Mouse (Mus musculus) bone marrow, adult 2 months (tissue): ENCODE data around the gene Pik3r5. TPM values are rescaled to one million over a fixed set of nuclear protein-coding genes. Genes with fewer than 3 reads are reported as not detected.

Source experiments
- H3K27ac ChIP-seq: fragments of 200-500 bp; 2 replicates; pipeline ENCODE4 v1.5.1; 2012; ENCODE audit warnings: low read depth, mild to moderate bottlenecking, control low read depth, inconsistent platforms, low read length; ENCODE audit not compliant: control insufficient read depth, poor library complexity, insufficient read depth
- H3K4me1 ChIP-seq: fragments of 200-500 bp; 2 replicates; pipeline ENCODE4 v1.6.1; 2011; ENCODE audit warnings: low read length; ENCODE audit not compliant: control insufficient read depth, insufficient read depth
- H3K4me3 ChIP-seq: fragments of 200-500 bp; replicated peaks from 2 replicates; pipeline ENCODE3; 2011; ENCODE audit warnings: mild to moderate bottlenecking, low read depth, low read length, control low read depth; ENCODE audit not compliant: control insufficient read depth
- CTCF ChIP-seq: fragments of 200-500 bp; IDR thresholded peaks from 2 replicates; pipeline ENCODE4 v1.5.1; 2011; ENCODE audit warnings: low read length, control low read depth; ENCODE audit not compliant: control insufficient read depth, insufficient read depth
- POLR2A ChIP-seq: fragments of 200-500 bp; IDR thresholded peaks from 2 replicates; pipeline ENCODE4 v1.6.1; 2011; ENCODE audit warnings: low read depth, mild to moderate bottlenecking, control low read depth, low read length, borderline replicate concordance; ENCODE audit not compliant: control insufficient read depth
- WGBS: fragments of 180-500 bp; shearing (Covaris S2); methylation state at CpG from one replicate; pipeline ENCODE4 v1.1.7; 2018; 5-methylcytosine and 5-hydroxymethylcytosine counted together
- polyA plus RNA-seq: library from polyadenylated mRNA; stranded (reverse); fragments of >200 nt; gene quantifications from 2 replicates; pipeline ENCODE4 v1.2.4, GENCODE M21; 2011; ENCODE audit warnings: low replicate concordance; ENCODE audit not compliant: missing spikeins, insufficient read depth, insufficient read length

Gene Pik3r5
- polyA plus RNA-seq, 1 experiment: 26.5 TPM

DNA sequence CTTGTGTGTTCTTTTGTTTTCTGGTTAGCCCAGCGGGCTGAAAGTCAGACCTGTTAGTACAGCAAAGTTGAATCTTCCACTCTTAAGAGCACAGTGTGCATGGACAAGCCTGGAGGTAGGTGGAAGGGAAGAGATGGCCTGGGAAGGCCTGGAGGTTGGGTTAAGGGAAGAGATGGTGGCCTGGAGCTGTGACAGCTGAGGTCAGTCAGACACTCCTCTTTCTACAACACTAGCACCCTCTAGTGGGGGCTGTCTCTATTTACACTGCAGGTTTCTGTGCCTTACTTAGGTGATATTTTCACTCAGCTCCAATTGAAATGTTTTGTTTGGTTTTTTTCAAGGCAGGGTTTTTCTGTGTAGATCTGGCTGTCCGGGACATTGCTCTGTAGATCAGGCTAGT lies 23.8 kb upstream of the Pik3r5 start:
- Histone ChIP-seq H3K4me3 (no peak overlapping the region), H3K4me1 (no peaks in the 10 kb centered on the region), H3K27ac (no peak overlapping the region)
- TF ChIP-seq CTCF (peak; percentile 63), POLR2A (no peak)
- 52% methylated on average over 2 of the region's 2 CpGs for WGBS

DNA sequence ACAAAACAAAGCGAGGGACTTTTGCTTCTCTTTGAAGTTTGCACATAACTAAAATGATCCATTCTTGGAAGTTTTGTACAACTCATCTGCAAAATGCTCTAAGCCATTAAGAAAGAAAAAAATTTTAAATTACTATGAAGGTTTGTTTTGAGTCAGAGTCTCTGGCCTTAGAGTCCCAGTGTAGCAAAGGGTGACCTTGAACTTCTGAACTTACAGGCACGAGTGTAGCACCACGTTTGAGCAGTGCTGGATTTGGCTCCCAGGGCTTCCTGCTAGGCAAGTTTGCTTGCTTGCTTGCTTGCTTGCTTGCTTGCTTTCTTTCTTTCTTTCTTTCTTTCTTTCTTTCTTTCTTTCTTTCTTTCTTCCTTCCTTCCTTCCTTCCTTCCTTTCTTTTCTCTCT lies 14.9 kb upstream of the Pik3r5 start:
- TF ChIP-seq CTCF: no peak
- no peak for TF ChIP-seq POLR2A
- 42% methylated on average over 3 of the region's 3 CpGs for WGBS
- no peak overlapping the region for H3K4me3 ChIP-seq
- H3K4me1 ChIP-seq: peaks cover 2% of the 10 kb centered on the region; the same call in 1 of the 2 replicates
- no peak overlapping the region for H3K27ac ChIP-seq

DNA sequence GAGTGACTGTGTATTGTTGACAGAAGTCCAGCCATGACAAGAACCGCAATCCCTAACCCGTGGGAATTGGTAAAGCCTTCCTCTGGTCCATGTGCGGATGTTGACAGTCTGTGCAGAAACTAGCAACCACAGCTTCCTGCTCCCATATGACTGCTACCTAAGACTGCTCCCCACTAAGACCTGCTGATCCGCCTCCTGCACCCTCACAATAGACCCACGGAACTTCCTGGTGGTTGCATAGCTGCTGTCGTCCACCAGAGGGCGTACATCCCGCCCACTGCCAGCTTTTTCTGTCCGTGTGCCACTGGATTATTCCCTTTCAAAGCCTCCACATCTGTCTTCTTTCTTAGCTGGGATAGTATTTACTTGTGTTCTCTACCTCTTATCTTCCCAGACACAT lies 14.1 kb upstream of the Pik3r5 start:
- no peak overlapping the region for H3K4me3 ChIP-seq
- WGBS: under 1% methylated on average over 9 of the region's 9 CpGs
- TF ChIP-seq CTCF: peak; percentile 93
- TF ChIP-seq POLR2A: no peak
- no peak overlapping the region for H3K27ac ChIP-seq
- H3K4me1 ChIP-seq: peaks cover 2% of the 10 kb centered on the region; the same call in 1 of the 2 replicates

GRCm38 (mm10) chr11:68425492-68426315 lies 6.2 kb upstream of the Pik3r5 start:
- Histone ChIP-seq H3K4me1 (peaks cover 3% of the 10 kb centered on the region; the same call in 1 of the 2 replicates), H3K27ac (no peak overlapping the region), H3K4me3 (no peak overlapping the region)
- TF ChIP-seq CTCF: no peak
- WGBS: 79% methylated on average over 8 of the region's 8 CpGs

DNA sequence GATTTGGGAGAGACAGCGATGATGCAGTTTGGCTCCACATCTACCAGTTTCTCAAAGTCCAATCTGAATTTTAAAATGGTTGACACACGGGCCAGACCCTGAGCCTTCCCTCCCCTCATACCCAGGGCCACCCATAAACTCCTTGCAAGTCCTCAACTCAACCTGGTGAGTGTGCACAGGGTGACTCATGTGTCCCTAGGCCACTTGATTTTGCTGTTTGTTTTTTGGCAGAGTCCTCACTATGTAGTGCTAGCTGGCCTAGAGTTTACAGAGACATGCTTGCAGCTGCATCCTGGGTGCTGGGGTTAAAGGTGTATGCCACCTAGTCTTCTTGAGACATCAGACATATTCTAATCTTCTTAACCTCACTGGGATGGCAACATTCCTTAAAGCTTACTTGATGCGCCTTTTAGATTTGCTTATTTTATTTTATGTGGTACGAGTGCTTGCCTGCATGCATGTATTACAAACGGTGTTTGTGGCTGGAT lies 4.8 kb upstream of the Pik3r5 start:
- TF ChIP-seq CTCF (no peak), POLR2A (no peak)
- no peak overlapping the region for H3K27ac ChIP-seq
- peaks cover 3% of the 10 kb centered on the region; the same call in 1 of the 2 replicates for H3K4me1 ChIP-seq
- no peak overlapping the region for H3K4me3 ChIP-seq
- WGBS: 72% methylated on average over 5 of the region's 5 CpGs

DNA sequence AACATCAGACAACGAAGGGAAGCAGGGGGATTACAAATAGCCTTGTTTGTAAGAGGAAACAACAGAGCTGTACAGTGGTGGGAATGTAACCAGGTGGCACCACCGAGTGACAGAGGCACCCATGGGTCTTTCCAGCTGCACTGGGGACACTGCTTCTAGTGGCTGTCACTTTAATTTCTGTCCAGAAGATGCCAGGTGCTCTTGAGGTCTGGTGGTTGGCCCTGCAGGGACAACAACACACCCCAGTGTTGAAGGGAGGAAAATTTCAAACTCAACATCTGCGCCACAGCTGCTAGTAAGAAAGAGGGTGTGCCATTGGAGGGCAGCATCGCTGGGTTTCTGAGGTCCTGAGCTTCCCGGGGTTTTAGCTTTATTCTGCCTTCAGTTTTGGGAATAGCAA lies 1.3 kb upstream of the Pik3r5 start:
- no peak for TF ChIP-seq POLR2A
- TF ChIP-seq CTCF: no peak
- WGBS: 14% methylated on average over 5 of the region's 5 CpGs
- peak overlapping the region; percentile 72 for H3K4me3 ChIP-seq
- H3K27ac ChIP-seq: peak overlapping the region; percentile 96
- H3K4me1 ChIP-seq: peaks cover 6% of the 10 kb centered on the region; the same call in 1 of the 2 replicates

- 2% methylated on average over 23 of the region's 23 CpGs for WGBS
- Histone ChIP-seq H3K4me1 (peaks cover 6% of the 10 kb centered on the region; the same call in 1 of the 2 replicates), H3K27ac (peak overlapping the region; percentile 96), H3K4me3 (peak overlapping the region; percentile 79)
- no peak for TF ChIP-seq POLR2A
- TF ChIP-seq CTCF: no peak
Observed at GRCm38 (mm10) chr11:68432361-68433021, 570 bp downstream of the Pik3r5 start.

DNA sequence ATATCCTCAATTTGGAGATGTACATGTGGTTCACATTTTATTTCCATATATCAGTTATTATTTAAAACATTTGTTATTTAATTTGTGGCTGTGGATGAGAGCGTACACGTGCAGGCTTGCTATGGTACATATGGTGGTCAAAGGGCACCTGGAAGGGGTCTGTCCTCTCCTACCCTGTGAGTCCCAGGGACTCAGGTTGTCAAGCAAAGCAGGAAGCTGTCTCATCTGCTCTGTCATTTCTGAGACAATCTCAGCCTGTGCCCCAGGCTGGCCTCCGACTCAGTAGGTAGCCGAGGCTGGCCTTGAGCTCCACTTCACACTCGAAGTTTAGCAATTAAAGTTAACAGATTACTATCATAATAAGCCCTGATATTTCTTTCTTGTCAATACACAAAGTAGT lies 1.6 kb downstream of the Pik3r5 start:
- Histone ChIP-seq H3K4me3 (peak overlapping the region; percentile 33), H3K4me1 (peaks cover 6% of the 10 kb centered on the region; the same call in 1 of the 2 replicates), H3K27ac (0 out of 2 replicates have a peak overlapping the region, but pooled peaks have one; percentile 9)
- 81% methylated on average over 5 of the region's 5 CpGs for WGBS
- no peak for TF ChIP-seq POLR2A
- no peak for TF ChIP-seq CTCF
